In genomic region chr19:24735484-24736128, GRCm38 (mm10) we compare ENCODE assay signal across 8 mouse cellular contexts.
DNase-seq lines count a peak whose midpoint lies in the region; ATAC-seq and TF ChIP-seq lines count a peak whose summit lies in the region.
"Had no signal": no experiment of that assay in that cellular context is flagged by ENCODE, and none has a peak within 500 bp of the region (broad histone marks: within the 10 kb centered on the region; RNA-seq: fewer than 3 reads in every experiment).

No protein-coding gene starts in this region.

- no peak overlapping the region for H3K4me2 ChIP-seq in embryonic facial prominence, embryonic 15.5 days (replicated peaks)
- no peak overlapping the region for H3K4me2 ChIP-seq in hindbrain, postnatal 0 days (ENCODE audit: low read depth, low read length)
- H3K4me2 ChIP-seq: neural tube, embryonic 13.5 days had no signal

- WGBS in kidney, adult 2 months, result 38% methylated on average over 6 of the region's 6 CpGs
- 37% methylated on average over 6 of the region's 6 CpGs for WGBS in embryonic facial prominence, embryonic 15.5 days
- whole genome bisulfite sequencing in hindbrain, postnatal 0 days, result 35% methylated on average over 6 of the region's 6 CpGs

- H3K36me3 ChIP-seq in kidney, adult 2 months (ENCODE audit: control insufficient read depth, insufficient read depth, low read length), result no peaks in the 10 kb centered on the region
- H3K36me3 ChIP-seq in embryonic facial prominence, embryonic 15.5 days, result no peaks in the 10 kb centered on the region
- H3K36me3 ChIP-seq in hindbrain, postnatal 0 days (ENCODE audit: insufficient read depth, low read length), result no peaks in the 10 kb centered on the region
- H3K36me3 ChIP-seq: neural tube, embryonic 13.5 days had no signal

- ATAC-seq in embryonic facial prominence, embryonic 15.5 days (ENCODE audit: insufficient number of reproducible peaks, low FRiP score, low TSS enrichment, low read depth), result no peak
- ATAC-seq in hindbrain, postnatal 0 days, result no peak

- peaks cover 3% of the 10 kb centered on the region; the same call in 1 of the 2 replicates for H3K4me1 ChIP-seq in kidney, adult 2 months (ENCODE audit: control insufficient read depth, insufficient read depth, low read length)
- peaks cover 27% of the 10 kb centered on the region for H3K4me1 ChIP-seq in embryonic facial prominence, embryonic 15.5 days
- H3K4me1 ChIP-seq in hindbrain, postnatal 0 days (ENCODE audit: insufficient read depth, low read length), result no peaks in the 10 kb centered on the region

- H3K27ac ChIP-seq in kidney, adult 2 months (ENCODE audit: insufficient read depth, low read depth, low read length), result peak overlapping the region; percentile 67; the same call in 1 of the 2 replicates
- 0 out of 2 replicates have a peak overlapping the region, but pooled peaks have one; percentile 22 for H3K27ac ChIP-seq in embryonic facial prominence, embryonic 15.5 days (replicated peaks)
- no peak overlapping the region; the same call in 1 of the 2 replicates for H3K27ac ChIP-seq in hindbrain, postnatal 0 days
- H3K27ac ChIP-seq: neural tube, embryonic 13.5 days had no signal

- H3K27me3 ChIP-seq in kidney, adult 2 months (replicated peaks; ENCODE audit: control insufficient read depth, insufficient read depth, low read length), result no peaks in the 10 kb centered on the region
- no peaks in the 10 kb centered on the region for H3K27me3 ChIP-seq in embryonic facial prominence, embryonic 15.5 days
- H3K27me3 ChIP-seq in hindbrain, postnatal 0 days (ENCODE audit: insufficient read depth, low read length), result no peaks in the 10 kb centered on the region
- H3K27me3 ChIP-seq: neural tube, embryonic 13.5 days had no signal

- no peak for TF ChIP-seq CTCF in kidney, adult 2 months (conservative IDR thresholded peaks at IDR 0.05; ENCODE audit: insufficient read depth, insufficient read length, low read depth, low read length)
- no peak for TF ChIP-seq CTCF in hindbrain, postnatal 0 days (IDR thresholded peaks at IDR 0.05; ENCODE audit: low read depth)

- TF ChIP-seq POLR2A in kidney, adult 2 months (IDR thresholded peaks at IDR 0.05; ENCODE audit: low read depth, low read length), result no peak

- peak; percentile 49 for DNase-seq in kidney, adult 2 months
- DNase-seq in kidney, adult 8-10 months, result no peak
- peak; percentile 49 for DNase-seq in hindbrain, postnatal 0 days (ENCODE audit: low spot score)
- DNase-seq in lung, postnatal 4 days, result peak; percentile 16 to 49
- DNase-seq in left cerebral cortex, adult 11 months (ENCODE audit: low spot score), result no peak
- DNase-seq in layer of hippocampus, postnatal 14 days (ENCODE audit: low spot score in 2 of 2), result no peak

- H3K9me3 ChIP-seq in embryonic facial prominence, embryonic 15.5 days (replicated peaks), result no peaks in the 10 kb centered on the region
- no peaks in the 10 kb centered on the region for H3K9me3 ChIP-seq in hindbrain, postnatal 0 days (ENCODE audit: low read length)
- H3K9me3 ChIP-seq: neural tube, embryonic 13.5 days had no signal

- H3K4me3 ChIP-seq in kidney, adult 2 months (ENCODE audit: insufficient read depth, low read depth, low read length), result no peak overlapping the region
- H3K4me3 ChIP-seq in embryonic facial prominence, embryonic 15.5 days (replicated peaks), result no peak overlapping the region
- no peak overlapping the region for H3K4me3 ChIP-seq in hindbrain, postnatal 0 days (ENCODE audit: low read length)
- H3K4me3 ChIP-seq: neural tube, embryonic 13.5 days had no signal

- no peak overlapping the region for H3K9ac ChIP-seq in embryonic facial prominence, embryonic 15.5 days
- H3K9ac ChIP-seq in hindbrain, postnatal 0 days (replicated peaks; ENCODE audit: low read length), result no peak overlapping the region
- H3K9ac ChIP-seq: neural tube, embryonic 13.5 days had no signal

Comparison
In these comparisons a context has a peak if more than half of its experiments do, and no peak if none do; other contexts are left out.
1. DNase-seq: peak in kidney, adult 2 months (single experiment), hindbrain, postnatal 0 days (single experiment) and lung, postnatal 4 days (2 of 2); none in kidney, adult 8-10 months (0 of 2), left cerebral cortex, adult 11 months (single experiment) and layer of hippocampus, postnatal 14 days (0 of 2).